Mouse (Mus musculus): ENCODE results near the gene Gm10192.

DNA sequence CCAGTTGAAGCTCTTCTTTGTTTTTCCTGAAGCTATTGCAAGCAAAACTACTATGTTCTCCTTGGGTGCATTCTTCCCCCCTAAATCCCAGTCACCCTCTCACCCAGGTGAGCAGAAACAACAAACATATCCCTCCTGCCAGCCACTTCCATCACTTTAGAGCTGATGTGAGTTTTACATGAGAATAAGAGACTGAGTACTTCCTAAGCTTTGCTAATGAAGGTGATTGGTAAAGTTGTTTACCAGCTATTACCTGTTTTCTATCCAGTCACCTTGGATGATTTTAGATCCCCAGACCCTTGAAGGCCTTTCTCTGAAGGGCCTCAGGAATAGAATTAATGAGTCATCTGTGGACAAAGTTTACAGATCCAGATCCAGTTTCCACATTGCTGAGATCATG, 29.4 kb downstream of the Gm10192 start:
- no peak for TF ChIP-seq CTCF (IDR thresholded peaks at IDR 0.05; ENCODE audit: extremely low read depth, insufficient read depth, low read length)
- no peak for TF ChIP-seq POLR2A (IDR thresholded peaks at IDR 0.05; ENCODE audit: extremely low read depth, insufficient read depth, low read length)
